Mouse (Mus musculus): ENCODE data around the gene Gm5741.
"Not testable (repeated sequence)": the region's sequence is repeated elsewhere in the genome, so short reads cannot be mapped to it uniquely, and the experiment has no call there.

Gene Gm5741

GRCm38 (mm10) chr8:85067982-85068381, at the start of gene Gm5741:
Gene Gm5741 (minus strand): TSS chr8:85067982.
- no peak for DNase-seq (ENCODE audit: low spot score in 2 of 2)

- no peak for DNase-seq (ENCODE audit: low spot score in 2 of 2)
Observed at GRCm38 (mm10) chr8:85116984-85117383, 49.2 kb upstream of the Gm5741 start.

GRCm38 (mm10) chr8:85115501-85115900, 47.7 kb upstream of the Gm5741 start:
- DNase-seq (ENCODE audit: low spot score in 2 of 2), result no peak

GRCm38 (mm10) chr8:85113241-85113640, 45.5 kb upstream of the Gm5741 start:
- DNase-seq (ENCODE audit: low spot score in 2 of 2), result no peak

GRCm38 (mm10) chr8:85100076-85100665, 32.4 kb upstream of the Gm5741 start:
- DNase-seq (ENCODE audit: low spot score in 2 of 2), result no peak

- DNase-seq (ENCODE audit: low spot score in 2 of 2), result no peak
Observed at GRCm38 (mm10) chr8:85096850-85097249, 29.1 kb upstream of the Gm5741 start.

GRCm38 (mm10) chr8:85096196-85096595, 28.4 kb upstream of the Gm5741 start:
- no peak for DNase-seq (ENCODE audit: low spot score in 2 of 2)

GRCm38 (mm10) chr8:85095566-85095965, 27.8 kb upstream of the Gm5741 start:
- no peak for DNase-seq (ENCODE audit: low spot score in 2 of 2)

- no peak for DNase-seq (ENCODE audit: low spot score in 2 of 2)
Observed at GRCm38 (mm10) chr8:85095051-85095450, 27.3 kb upstream of the Gm5741 start.

GRCm38 (mm10) chr8:85091526-85092090, 23.8 kb upstream of the Gm5741 start:
- DNase-seq (ENCODE audit: low spot score in 2 of 2), result no peak

- DNase-seq (ENCODE audit: low spot score in 2 of 2), result no peak
Observed at GRCm38 (mm10) chr8:85090856-85091255, 23.1 kb upstream of the Gm5741 start.

GRCm38 (mm10) chr8:85088771-85089170, 21.0 kb upstream of the Gm5741 start:
- no peak for DNase-seq (ENCODE audit: low spot score in 2 of 2)

GRCm38 (mm10) chr8:85086238-85086637, 18.5 kb upstream of the Gm5741 start:
- no peak for DNase-seq (ENCODE audit: low spot score in 2 of 2)

GRCm38 (mm10) chr8:85084633-85085032, 16.9 kb upstream of the Gm5741 start:
- no peak for DNase-seq (ENCODE audit: low spot score in 2 of 2)

- DNase-seq (ENCODE audit: low spot score in 2 of 2), result peak; percentile 68 to 91
Observed at GRCm38 (mm10) chr8:85083108-85083813, 15.5 kb upstream of the Gm5741 start, which contains the start of gene Man2b1. Gene Man2b1 (plus strand): TSS chr8:85083270.

- DNase-seq (ENCODE audit: low spot score in 2 of 2), result not testable (repeated sequence)
Observed at GRCm38 (mm10) chr8:85082169-85082568, 14.4 kb upstream of the Gm5741 start.

- no peak for DNase-seq (ENCODE audit: low spot score in 2 of 2)
Observed at GRCm38 (mm10) chr8:85081216-85081555, 13.4 kb upstream of the Gm5741 start, which contains the start of gene Wdr83. Gene Wdr83 (minus strand): TSS chr8:85081306.

- DNase-seq (ENCODE audit: low spot score in 2 of 2), result peak in 1 of 2 experiments; percentile 58
Observed at GRCm38 (mm10) chr8:85080532-85081215, 12.9 kb upstream of the Gm5741 start, which contains the start of gene Wdr83os. Gene Wdr83os (plus strand): TSS chr8:85080740.

- no peak for DNase-seq (ENCODE audit: low spot score in 2 of 2)
Observed at GRCm38 (mm10) chr8:85080214-85080531, 12.4 kb upstream of the Gm5741 start.

GRCm38 (mm10) chr8:85076993-85077392, 9.2 kb upstream of the Gm5741 start:
- peak in 1 of 2 experiments; percentile 88 for DNase-seq (ENCODE audit: low spot score in 2 of 2)

- no peak for DNase-seq (ENCODE audit: low spot score in 2 of 2)
Observed at GRCm38 (mm10) chr8:85076001-85076400, 8.2 kb upstream of the Gm5741 start.

- DNase-seq (ENCODE audit: low spot score in 2 of 2), result no peak
Observed at GRCm38 (mm10) chr8:85074617-85075016, 6.8 kb upstream of the Gm5741 start.

- DNase-seq (ENCODE audit: low spot score in 2 of 2), result no peak
Observed at GRCm38 (mm10) chr8:85074167-85074566, 6.4 kb upstream of the Gm5741 start.

Data from left cerebral cortex, adult 9 months (tissue).